8 mouse cellular contexts compared by ENCODE assay signal in the genomic region with DNA sequence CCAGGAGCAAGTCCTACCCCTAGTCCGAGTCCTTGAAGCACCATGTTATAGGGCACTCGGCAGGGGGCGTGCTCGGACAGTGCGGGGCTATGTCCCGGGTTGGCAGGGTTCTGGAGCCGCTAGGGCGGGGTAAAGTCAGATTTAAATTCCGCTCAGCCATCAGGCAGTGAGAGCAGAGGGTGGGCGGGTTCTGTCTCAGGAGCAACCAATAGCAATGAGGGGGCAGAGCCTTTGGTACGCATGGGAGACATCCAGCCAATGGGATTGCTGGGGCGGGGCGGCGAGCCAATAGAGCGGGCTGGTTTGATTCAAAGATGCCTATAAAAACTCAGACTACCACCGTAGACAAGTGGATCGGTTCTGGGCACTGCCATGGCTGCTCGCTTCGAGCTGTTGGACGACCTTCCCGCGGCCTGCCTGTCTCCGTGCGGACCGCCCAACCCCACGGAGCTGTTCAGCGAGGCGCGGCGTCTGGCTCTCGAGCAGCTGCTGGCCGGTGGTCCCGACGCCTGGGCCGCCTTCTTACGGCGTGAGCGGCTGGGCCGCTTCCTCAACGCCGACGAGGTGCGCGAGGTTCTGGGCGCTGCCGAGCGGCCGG. TPM values are rescaled to one million over a fixed set of nuclear protein-coding genes. Genes with fewer than 3 reads are reported as not detected.
DNase-seq lines count a peak whose midpoint lies in the region; ATAC-seq and TF ChIP-seq lines count a peak whose summit lies in the region.

A gene (plus strand): TSS at position 352 of the 598 bp plus-strand sequence.

- peak; percentile 98 for ATAC-seq in embryonic facial prominence, embryonic 15.5 days (ENCODE audit: insufficient number of reproducible peaks, low FRiP score, low TSS enrichment, low read depth)
- ATAC-seq in limb, embryonic 14.5 days (ENCODE audit: low FRiP score, low read depth), result peak; percentile 98
- peak; percentile 98 for ATAC-seq in midbrain, postnatal 0 days (ENCODE audit: low FRiP score)

- TF ChIP-seq POLR2A in bone marrow, adult 2 months (IDR thresholded peaks at IDR 0.05; ENCODE audit: borderline replicate concordance, control insufficient read depth, low read depth, low read length), result peak; percentile 96
- peak; percentile 95; the same call in 1 of the 2 replicates for TF ChIP-seq POLR2A in limb, embryonic 14.5 days (IDR thresholded peaks at IDR 0.05; ENCODE audit: borderline replicate concordance, extremely low read depth, insufficient read depth, insufficient read length)

- peak within 1 kb of the TSS; percentile 84 for H3K4me3 ChIP-seq in bone marrow, adult 2 months (replicated peaks; ENCODE audit: control insufficient read depth, low read depth, low read length)
- H3K4me3 ChIP-seq in embryonic facial prominence, embryonic 15.5 days (replicated peaks), result peak within 1 kb of the TSS; percentile 68
- peak within 1 kb of the TSS; percentile 75 for H3K4me3 ChIP-seq in limb, embryonic 14.5 days (replicated peaks; ENCODE audit: low read length)
- peak within 1 kb of the TSS; percentile 46 for H3K4me3 ChIP-seq in midbrain, postnatal 0 days (ENCODE audit: low read depth, low read length)

- WGBS in bone marrow, adult 2 months, result under 1% methylated on average over 48 of the region's 48 CpGs
- WGBS in embryonic facial prominence, embryonic 15.5 days, result under 1% methylated on average over 48 of the region's 48 CpGs
- 1% methylated on average over 48 of the region's 48 CpGs for WGBS in limb, embryonic 14.5 days
- WGBS in midbrain, postnatal 0 days, result under 1% methylated on average over 48 of the region's 48 CpGs

- H3K27ac ChIP-seq in bone marrow, adult 2 months (ENCODE audit: control insufficient read depth, insufficient read depth, low read depth, low read length, poor library complexity), result peak within 1 kb of the TSS; percentile 78
- peak within 1 kb of the TSS; percentile 56 for H3K27ac ChIP-seq in embryonic facial prominence, embryonic 15.5 days (replicated peaks)
- peak within 1 kb of the TSS; percentile 67; the same call in 1 of the 2 replicates for H3K27ac ChIP-seq in limb, embryonic 14.5 days (replicated peaks; ENCODE audit: low read depth, low read length)
- H3K27ac ChIP-seq in midbrain, postnatal 0 days (ENCODE audit: low read depth, low read length), result no peak within 1 kb of the TSS

- peak; percentile 76 for TF ChIP-seq CTCF in bone marrow, adult 2 months (IDR thresholded peaks at IDR 0.05; ENCODE audit: control insufficient read depth, insufficient read depth, low read length)
- peak; percentile 71 for TF ChIP-seq CTCF in midbrain, postnatal 0 days (IDR thresholded peaks at IDR 0.05)

- H3K9ac ChIP-seq in embryonic facial prominence, embryonic 15.5 days, result peak within 1 kb of the TSS; percentile 62
- H3K9ac ChIP-seq in limb, embryonic 14.5 days (ENCODE audit: low read depth, low read length, severe bottlenecking), result peak within 1 kb of the TSS; percentile 72
- H3K9ac ChIP-seq in midbrain, postnatal 0 days (replicated peaks; ENCODE audit: low read length, poor library complexity, severe bottlenecking), result no peak within 1 kb of the TSS; the same call in 1 of the 2 replicates

- 0 out of 2 replicates have a peak, but pooled peaks cover 3% of the 10 kb centered on the region for H3K36me3 ChIP-seq in embryonic facial prominence, embryonic 15.5 days
- H3K36me3 ChIP-seq in limb, embryonic 14.5 days (ENCODE audit: control insufficient read depth, insufficient read depth, low read length), result 0 out of 2 replicates have a peak, but pooled peaks cover 5% of the 10 kb centered on the region
- H3K36me3 ChIP-seq in midbrain, postnatal 0 days (ENCODE audit: insufficient read depth, low read length), result peaks cover 3% of the 10 kb centered on the region

- no peaks in the 10 kb centered on the region for H3K9me3 ChIP-seq in embryonic facial prominence, embryonic 15.5 days (replicated peaks)
- no peaks in the 10 kb centered on the region for H3K9me3 ChIP-seq in limb, embryonic 14.5 days (ENCODE audit: control insufficient read depth, low read length)
- no peaks in the 10 kb centered on the region for H3K9me3 ChIP-seq in midbrain, postnatal 0 days (ENCODE audit: low read length)

- peak within 1 kb of the TSS; percentile 88 for H3K4me2 ChIP-seq in embryonic facial prominence, embryonic 15.5 days (replicated peaks)
- peak within 1 kb of the TSS; percentile 96 for H3K4me2 ChIP-seq in limb, embryonic 14.5 days (replicated peaks; ENCODE audit: low read depth, low read length, severe bottlenecking)
- H3K4me2 ChIP-seq in midbrain, postnatal 0 days (ENCODE audit: low read depth, low read length, poor library complexity, severe bottlenecking), result peak within 1 kb of the TSS; percentile 91

- peaks cover 3% of the 10 kb centered on the region; the same call in 1 of the 2 replicates for H3K4me1 ChIP-seq in bone marrow, adult 2 months (ENCODE audit: control insufficient read depth, insufficient read depth, low read length)
- peaks cover 48% of the 10 kb centered on the region for H3K4me1 ChIP-seq in embryonic facial prominence, embryonic 15.5 days
- H3K4me1 ChIP-seq in limb, embryonic 14.5 days (ENCODE audit: control insufficient read depth, insufficient read depth, low read length), result peaks cover 33% of the 10 kb centered on the region
- H3K4me1 ChIP-seq in midbrain, postnatal 0 days (ENCODE audit: insufficient read depth, low read length), result no peaks in the 10 kb centered on the region; the same call in 1 of the 2 replicates

- H3K27me3 ChIP-seq in embryonic facial prominence, embryonic 15.5 days, result no peaks in the 10 kb centered on the region
- H3K27me3 ChIP-seq in limb, embryonic 14.5 days (ENCODE audit: control insufficient read depth, insufficient read depth, low read length), result no peaks in the 10 kb centered on the region
- H3K27me3 ChIP-seq in midbrain, postnatal 0 days (ENCODE audit: insufficient read depth, low read length), result no peaks in the 10 kb centered on the region

- peak; percentile 99 for DNase-seq in 416B (ENCODE audit: low read depth)
- peak; percentile 94 for DNase-seq in heart, adult 8-10 months (ENCODE audit: low spot score)
- peak; percentile 97 for DNase-seq in kidney, adult 9 months
- peak; percentile 98 for DNase-seq in limb, embryonic 14.5 days (ENCODE audit: low spot score)
- peak; percentile 98 for DNase-seq in midbrain, postnatal 0 days (ENCODE audit: low spot score)
- peak; percentile 92 for DNase-seq in spleen, postnatal 14 days (ENCODE audit: low spot score in 2 of 2)

RNA-seq across cellular contexts. Expression of the gene that starts here (rescaled TPM):
- 2.7 and 3.0 TPM in 2 replicates for polyA plus RNA-seq in bone marrow, adult 2 months (2011; ENCODE audit: insufficient read depth, insufficient read length, low replicate concordance, missing spikeins)
- 39.5 and 39.9 TPM in 2 replicates for polyA plus RNA-seq in embryonic facial prominence, embryonic 15.5 days (2015; fragmentation: Nextera tagmentation; extraction: Ambion mirVana)
- total RNA-seq in heart, adult 8-10 months (2022), result 1 to 10 TPM in 1 of 4 experiments, under 1 TPM in 3; 0.22 to 1.6 (median 0.54) TPM
- 38.5 and 48.6 TPM in 2 replicates for polyA plus RNA-seq in limb, embryonic 14.5 days (2012; rRNA removed)
- polyA plus RNA-seq in limb, embryonic 14.5 days (2014; fragmentation: Nextera tagmentation; extraction: Ambion mirVana), result 35.0 and 39.7 TPM in 2 replicates
- 6.4 and 6.6 TPM in 2 replicates for total RNA-seq in midbrain, postnatal 0 days (2014; rRNA removed)
- polyA plus RNA-seq in midbrain, postnatal 0 days (2015; fragmentation: Nextera tagmentation; extraction: Ambion mirVana), result 3.8 TPM in 2 replicates
